Mouse (Mus musculus): ENCODE results near the gene Eif3k. TPM values are rescaled to one million over a fixed set of nuclear protein-coding genes. Genes with fewer than 3 reads are reported as not detected.

The Eif3k gene
- polyA plus RNA-seq, 1 experiment from 2014 or later = 279 TPM

DNA sequence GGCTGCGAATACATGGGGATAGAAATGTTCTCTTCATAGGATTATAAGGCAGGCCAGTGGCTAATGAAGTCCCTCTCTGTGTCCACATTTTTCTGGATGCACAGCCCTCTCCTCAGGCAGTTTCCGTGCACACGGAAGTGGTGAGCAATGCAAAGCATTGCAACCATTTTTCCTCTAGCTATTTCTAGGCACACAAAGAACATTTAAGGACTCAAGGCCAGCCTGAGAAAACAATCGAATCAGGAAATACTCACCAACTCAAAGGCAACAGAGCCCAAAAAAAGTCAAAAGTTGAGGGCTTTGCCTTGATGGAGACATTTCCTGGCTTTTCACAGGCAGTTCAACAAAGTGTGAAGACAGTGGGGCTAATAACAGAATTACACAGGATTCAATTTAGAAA is 40.5 kb downstream of the Eif3k start:
- Histone ChIP-seq H3K27me3 (ENCODE audit: control insufficient read depth, insufficient read depth, low read depth, low read length) (no peaks in the 10 kb centered on the region), H3K4me1 (ENCODE audit: control insufficient read depth, insufficient read depth, low read length) (peaks cover 2% of the 10 kb centered on the region; the same call in 1 of the 2 replicates), H3K4me2 (ENCODE audit: low read length) (no peak overlapping the region), H3K36me3 (ENCODE audit: control insufficient read depth, insufficient read depth, low read length) (0 out of 2 replicates have a peak, but pooled peaks cover 4% of the 10 kb centered on the region), H3K9me3 (replicated peaks; ENCODE audit: control insufficient read depth, low read length, poor library complexity, severe bottlenecking) (no peaks in the 10 kb centered on the region), H3K4me3 (ENCODE audit: low read depth, low read length) (no peak overlapping the region), H3K27ac (ENCODE audit: low read length) (no peak overlapping the region), H3K9ac (ENCODE audit: low read depth, low read length) (no peak overlapping the region)
- ATAC-seq = no peak
- 83% methylated on average over 4 of the region's 4 CpGs for WGBS

DNA sequence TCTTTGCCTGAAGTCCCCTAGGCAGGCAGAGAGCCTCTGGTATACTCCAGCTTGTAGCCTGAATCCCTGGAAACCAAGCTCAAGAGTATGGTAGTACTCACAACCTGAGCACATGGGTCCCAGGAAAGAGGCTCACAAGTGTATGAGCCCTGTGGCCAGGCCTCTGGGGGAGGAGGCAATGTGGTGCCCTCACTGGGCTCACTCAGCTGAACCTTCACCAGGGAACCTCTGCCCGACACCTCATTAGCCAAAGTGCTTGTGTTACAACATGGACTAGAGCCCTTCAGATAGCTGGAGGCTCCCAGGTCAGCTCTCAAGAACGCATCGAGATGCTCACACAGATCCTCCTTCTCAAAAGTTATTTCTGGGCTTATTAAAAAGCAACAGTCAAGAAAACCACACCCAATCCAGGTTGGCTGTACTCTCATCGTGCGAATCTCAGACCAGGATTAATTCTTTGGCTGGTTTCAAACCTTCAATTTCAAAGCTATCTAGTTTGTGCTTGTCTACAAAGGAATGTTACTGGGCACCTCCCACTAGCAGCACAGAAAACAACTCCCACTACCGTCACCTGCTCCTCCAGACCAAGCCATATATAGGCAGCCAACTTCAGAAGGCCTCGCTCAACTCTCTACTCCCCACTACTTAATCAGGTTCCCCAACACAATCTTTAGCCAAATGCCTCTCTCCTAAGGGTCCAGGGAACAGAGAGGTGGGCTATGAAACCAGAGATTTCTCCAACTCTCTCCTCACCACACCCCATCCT is 42.1 kb downstream of the Eif3k start:
- Histone ChIP-seq H3K27me3 (ENCODE audit: control insufficient read depth, insufficient read depth, low read depth, low read length) (no peaks in the 10 kb centered on the region), H3K4me1 (ENCODE audit: control insufficient read depth, insufficient read depth, low read length) (no peaks in the 10 kb centered on the region), H3K4me3 (ENCODE audit: low read depth, low read length) (no peak overlapping the region), H3K27ac (ENCODE audit: low read length) (no peak overlapping the region), H3K9ac (ENCODE audit: low read depth, low read length) (no peak overlapping the region), H3K4me2 (ENCODE audit: low read length) (no peak overlapping the region), H3K36me3 (ENCODE audit: control insufficient read depth, insufficient read depth, low read length) (0 out of 2 replicates have a peak, but pooled peaks cover 4% of the 10 kb centered on the region), H3K9me3 (replicated peaks; ENCODE audit: control insufficient read depth, low read length, poor library complexity, severe bottlenecking) (no peaks in the 10 kb centered on the region)
- WGBS = 91% methylated on average over 7 of the region's 7 CpGs
- no peak for ATAC-seq

DNA sequence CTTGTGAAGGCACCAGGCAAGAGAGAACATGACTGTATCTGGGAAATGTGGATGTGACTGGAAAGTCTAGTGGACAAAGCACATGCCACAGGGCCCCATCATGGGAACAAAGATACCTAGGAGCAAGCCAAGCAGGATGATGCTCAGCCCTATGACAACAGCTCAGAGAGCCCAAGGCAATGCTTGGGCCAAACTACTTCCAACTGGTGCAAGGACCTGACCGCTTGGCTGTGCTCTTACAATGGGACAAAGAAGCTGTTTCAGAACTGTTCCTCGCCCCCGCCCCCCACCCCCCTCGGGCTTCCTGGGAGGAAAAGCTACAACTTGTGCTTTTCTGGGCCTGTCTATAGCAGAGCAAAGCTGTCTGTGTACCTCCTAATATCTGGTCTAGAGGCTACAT is 43.0 kb downstream of the Eif3k start:
- H3K27me3 ChIP-seq (ENCODE audit: control insufficient read depth, insufficient read depth, low read depth, low read length) = no peaks in the 10 kb centered on the region
- no peak overlapping the region for H3K9ac ChIP-seq (ENCODE audit: low read depth, low read length)
- ATAC-seq = no peak
- no peaks in the 10 kb centered on the region for H3K9me3 ChIP-seq (replicated peaks; ENCODE audit: control insufficient read depth, low read length, poor library complexity, severe bottlenecking)
- H3K4me1 ChIP-seq (ENCODE audit: control insufficient read depth, insufficient read depth, low read length) = no peaks in the 10 kb centered on the region
- H3K36me3 ChIP-seq (ENCODE audit: control insufficient read depth, insufficient read depth, low read length) = 0 out of 2 replicates have a peak, but pooled peaks cover 3% of the 10 kb centered on the region
- H3K4me2 ChIP-seq (ENCODE audit: low read length) = no peak overlapping the region
- 84% methylated on average over 4 of the region's 4 CpGs for WGBS
- no peak overlapping the region for H3K27ac ChIP-seq (ENCODE audit: low read length)
- H3K4me3 ChIP-seq (ENCODE audit: low read depth, low read length) = no peak overlapping the region

DNA sequence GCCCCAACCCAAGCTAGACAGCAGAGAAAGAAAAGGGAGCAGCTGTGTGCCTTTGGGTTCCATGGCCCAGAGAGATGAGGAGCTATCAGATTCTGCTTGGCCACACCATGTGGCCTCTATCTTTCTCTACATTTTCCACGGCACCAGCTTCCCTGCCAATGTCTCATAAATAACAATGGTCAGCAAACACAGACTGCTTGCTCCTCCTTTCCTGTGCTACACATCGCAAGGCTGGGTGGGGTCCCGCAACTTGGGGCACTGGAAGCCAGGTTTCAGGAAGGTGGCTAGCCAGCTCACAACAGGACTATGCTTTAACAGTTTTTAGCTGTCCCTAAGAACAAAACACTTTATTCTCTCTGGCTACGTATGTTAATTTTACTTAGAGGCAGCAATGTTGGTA is 44.9 kb downstream of the Eif3k start:
- no peaks in the 10 kb centered on the region for H3K9me3 ChIP-seq (replicated peaks; ENCODE audit: control insufficient read depth, low read length, poor library complexity, severe bottlenecking)
- H3K27ac ChIP-seq (ENCODE audit: low read length) = no peak overlapping the region
- ATAC-seq = no peak

DNA sequence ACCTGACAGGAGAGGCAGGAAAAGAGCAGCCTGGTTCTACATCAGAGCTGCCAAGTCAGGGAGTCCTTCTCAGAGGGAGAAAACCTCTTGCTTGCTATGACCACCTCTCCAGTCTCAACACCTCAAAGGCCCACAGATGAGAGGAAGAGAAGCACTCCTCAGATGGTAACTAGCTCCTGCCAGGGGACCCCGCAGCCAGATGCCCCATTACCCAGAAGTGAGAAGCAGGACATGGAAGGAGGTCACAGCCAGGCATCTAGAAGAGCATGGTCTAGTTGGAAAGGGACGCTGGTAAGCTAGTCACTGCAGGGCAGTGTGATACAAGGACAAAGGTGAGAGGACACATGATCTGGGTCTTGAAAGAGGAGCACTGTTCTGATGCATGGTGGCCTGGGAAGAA is 47.8 kb downstream of the Eif3k start:
- H3K27ac ChIP-seq (ENCODE audit: low read length) = no peak overlapping the region
- no peak overlapping the region for H3K9ac ChIP-seq (ENCODE audit: low read depth, low read length)
- no peaks in the 10 kb centered on the region for H3K27me3 ChIP-seq (ENCODE audit: control insufficient read depth, insufficient read depth, low read depth, low read length)
- WGBS = 98% methylated on average over 2 of the region's 2 CpGs
- no peaks in the 10 kb centered on the region for H3K9me3 ChIP-seq (replicated peaks; ENCODE audit: control insufficient read depth, low read length, poor library complexity, severe bottlenecking)
- no peak for ATAC-seq
- no peaks in the 10 kb centered on the region for H3K4me1 ChIP-seq (ENCODE audit: control insufficient read depth, insufficient read depth, low read length)
- H3K4me3 ChIP-seq (ENCODE audit: low read depth, low read length) = no peak overlapping the region
- no peak overlapping the region for H3K4me2 ChIP-seq (ENCODE audit: low read length)
- H3K36me3 ChIP-seq (ENCODE audit: control insufficient read depth, insufficient read depth, low read length) = no peaks in the 10 kb centered on the region

More for the DNA sequence above, 44.9 kb downstream of the Eif3k start:
- H3K4me1 ChIP-seq (ENCODE audit: control insufficient read depth, insufficient read depth, low read length) = no peaks in the 10 kb centered on the region
- H3K9ac ChIP-seq (ENCODE audit: low read depth, low read length) = no peak overlapping the region
- no peaks in the 10 kb centered on the region for H3K36me3 ChIP-seq (ENCODE audit: control insufficient read depth, insufficient read depth, low read length)
- no peaks in the 10 kb centered on the region for H3K27me3 ChIP-seq (ENCODE audit: control insufficient read depth, insufficient read depth, low read depth, low read length)
- 66% methylated on average over 4 of the region's 4 CpGs for WGBS
- no peak overlapping the region for H3K4me2 ChIP-seq (ENCODE audit: low read length)
- H3K4me3 ChIP-seq (ENCODE audit: low read depth, low read length) = no peak overlapping the region

DNA sequence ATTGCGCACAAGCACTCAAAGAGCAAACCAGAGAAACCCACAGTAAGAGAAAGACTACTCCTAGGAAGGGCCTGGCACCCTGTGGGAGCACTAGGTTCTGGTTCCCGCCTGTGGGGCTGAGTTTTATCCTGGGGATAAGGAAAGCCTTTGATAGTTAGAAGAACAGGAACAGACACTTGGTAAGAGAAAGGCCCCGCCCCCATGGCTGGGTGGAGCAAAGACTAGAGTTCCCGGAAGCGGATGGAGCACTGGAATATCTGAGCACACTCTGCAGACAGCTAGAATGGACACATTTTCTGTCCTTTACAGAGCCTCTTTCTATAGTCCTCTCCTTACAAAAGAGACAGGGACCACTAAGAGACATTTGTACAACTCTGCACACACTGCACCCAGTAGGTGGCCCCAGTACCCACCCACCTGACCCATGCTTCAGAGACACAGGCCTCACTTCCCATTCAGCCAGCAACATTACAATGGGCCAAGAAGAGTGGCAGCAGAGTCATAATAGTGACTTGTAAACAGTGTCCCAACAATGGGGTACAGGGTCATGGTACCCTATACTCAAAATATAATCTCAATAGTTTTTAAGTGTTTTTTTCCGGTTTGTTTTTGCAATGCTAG is 49.1 kb downstream of the Eif3k start:
- WGBS = 77% methylated on average over 6 of the region's 6 CpGs
- no peak for ATAC-seq
- H3K9ac ChIP-seq (ENCODE audit: low read depth, low read length) = no peak overlapping the region
- H3K4me3 ChIP-seq (ENCODE audit: low read depth, low read length) = no peak overlapping the region
- no peaks in the 10 kb centered on the region for H3K9me3 ChIP-seq (replicated peaks; ENCODE audit: control insufficient read depth, low read length, poor library complexity, severe bottlenecking)
- no peak overlapping the region for H3K4me2 ChIP-seq (ENCODE audit: low read length)
- H3K4me1 ChIP-seq (ENCODE audit: control insufficient read depth, insufficient read depth, low read length) = no peaks in the 10 kb centered on the region
- no peaks in the 10 kb centered on the region for H3K27me3 ChIP-seq (ENCODE audit: control insufficient read depth, insufficient read depth, low read depth, low read length)
- H3K36me3 ChIP-seq (ENCODE audit: control insufficient read depth, insufficient read depth, low read length) = no peaks in the 10 kb centered on the region
- H3K27ac ChIP-seq (ENCODE audit: low read length) = no peak overlapping the region

DNA sequence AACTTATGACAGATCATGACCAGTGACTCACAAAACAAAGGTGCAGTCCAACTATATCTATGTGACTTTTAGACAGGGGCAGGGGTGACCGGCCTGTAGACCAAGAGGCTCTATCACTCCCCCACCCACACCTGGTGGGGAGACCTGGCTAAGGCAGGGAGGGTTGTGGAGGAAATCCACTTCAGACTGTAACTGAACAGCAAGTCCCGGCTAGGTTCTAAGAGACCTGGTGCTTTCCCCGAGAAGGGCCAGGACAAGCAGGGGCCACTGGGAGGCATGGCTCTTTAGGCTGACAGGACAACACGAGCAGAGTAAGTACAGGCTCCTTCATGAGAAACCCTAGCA is 50.0 kb downstream of the Eif3k start:
- Histone ChIP-seq H3K4me1 (ENCODE audit: control insufficient read depth, insufficient read depth, low read length) (no peaks in the 10 kb centered on the region), H3K36me3 (ENCODE audit: control insufficient read depth, insufficient read depth, low read length) (no peaks in the 10 kb centered on the region), H3K27ac (ENCODE audit: low read length) (no peak overlapping the region), H3K4me2 (ENCODE audit: low read length) (no peak overlapping the region), H3K4me3 (ENCODE audit: low read depth, low read length) (no peak overlapping the region), H3K9ac (ENCODE audit: low read depth, low read length) (no peak overlapping the region), H3K9me3 (replicated peaks; ENCODE audit: control insufficient read depth, low read length, poor library complexity, severe bottlenecking) (no peaks in the 10 kb centered on the region), H3K27me3 (ENCODE audit: control insufficient read depth, insufficient read depth, low read depth, low read length) (no peaks in the 10 kb centered on the region)
- 90% methylated on average over 4 of the region's 4 CpGs for WGBS
- no peak for ATAC-seq

DNA sequence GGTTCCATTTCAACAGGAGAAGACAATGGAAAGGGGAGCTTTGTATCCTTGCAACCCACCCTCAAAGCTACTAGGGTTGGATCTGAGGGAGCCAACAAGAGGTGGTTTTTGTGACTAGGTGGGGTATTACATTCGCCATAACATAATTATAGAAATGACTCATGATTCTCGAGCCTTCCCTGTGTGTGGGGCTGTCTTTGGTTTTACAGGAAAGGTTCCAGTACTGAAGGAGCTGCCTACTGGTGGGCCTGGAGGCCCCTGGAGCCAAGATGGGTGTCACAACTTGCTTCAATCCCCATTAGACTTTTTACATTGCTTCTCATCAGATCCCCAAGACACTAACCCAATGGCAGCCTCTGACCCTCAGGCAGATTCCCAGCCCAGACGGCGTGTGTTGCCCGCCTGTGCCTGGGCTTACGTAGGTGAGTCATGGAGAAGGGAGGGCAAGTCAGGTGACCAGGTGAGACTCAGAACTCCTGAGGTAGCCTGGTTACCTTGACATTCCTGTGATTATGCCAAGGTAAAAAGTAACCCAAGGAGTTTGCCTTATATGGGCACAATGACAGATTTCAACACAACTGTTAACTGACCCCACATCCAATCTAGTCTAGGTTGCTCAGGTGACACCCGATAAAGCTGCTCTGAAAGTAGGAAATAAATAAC is 50.5 kb downstream of the Eif3k start:
- Histone ChIP-seq H3K27ac (ENCODE audit: low read length) (no peak overlapping the region), H3K27me3 (ENCODE audit: control insufficient read depth, insufficient read depth, low read depth, low read length) (no peaks in the 10 kb centered on the region), H3K9me3 (replicated peaks; ENCODE audit: control insufficient read depth, low read length, poor library complexity, severe bottlenecking) (no peaks in the 10 kb centered on the region), H3K4me2 (ENCODE audit: low read length) (no peak overlapping the region), H3K4me1 (ENCODE audit: control insufficient read depth, insufficient read depth, low read length) (no peaks in the 10 kb centered on the region), H3K36me3 (ENCODE audit: control insufficient read depth, insufficient read depth, low read length) (no peaks in the 10 kb centered on the region), H3K9ac (ENCODE audit: low read depth, low read length) (no peak overlapping the region), H3K4me3 (ENCODE audit: low read depth, low read length) (no peak overlapping the region)
- ATAC-seq = no peak
- WGBS = 95% methylated on average over 7 of the region's 7 CpGs
